ENCODE assay signal across 8 mouse cellular contexts in the genomic region with DNA sequence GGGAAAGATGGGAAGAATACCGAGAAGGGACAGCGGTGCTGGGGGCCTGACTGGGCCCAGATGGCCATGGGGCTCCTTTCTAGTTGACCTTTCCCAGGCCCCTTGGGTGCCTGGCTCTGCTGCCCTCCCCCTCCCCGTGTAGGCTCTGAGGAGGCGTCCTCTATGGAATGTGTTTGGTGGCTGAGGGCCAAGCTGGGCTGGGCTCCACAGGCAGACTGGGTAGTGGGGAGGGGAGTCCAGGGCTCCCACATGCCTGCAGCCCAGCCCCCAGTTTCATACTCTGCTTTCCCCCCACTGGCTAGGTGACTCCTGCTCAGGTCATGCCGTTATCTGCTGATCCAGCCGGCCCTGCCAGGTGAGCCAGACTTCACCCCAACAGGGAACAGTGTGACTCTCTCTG. TPM values are rescaled to one million over a fixed set of nuclear protein-coding genes. Genes with fewer than 3 reads are reported as not detected.
DNase-seq lines count a peak whose midpoint lies in the region; ATAC-seq and TF ChIP-seq lines count a peak whose summit lies in the region.

No protein-coding gene starts in this region.

- peak; percentile 46 for DNase-seq in gastrocnemius, adult 2 months
- DNase-seq in gastrocnemius, adult 8-10 months (ENCODE audit: low spot score in 2 of 2): no peak
- DNase-seq in limb, embryonic 14.5 days (ENCODE audit: low spot score): peak; percentile 57
- peak; percentile 66 for DNase-seq in midbrain, postnatal 0 days (ENCODE audit: low spot score)
- no peak for DNase-seq in spleen, postnatal 36 days (ENCODE audit: low spot score in 2 of 2)
- no peak for DNase-seq in embryo, embryonic 9.5 days (ENCODE audit: extremely low spot score)

- no peak for TF ChIP-seq POLR2A in limb, embryonic 14.5 days (IDR thresholded peaks at IDR 0.05; ENCODE audit: borderline replicate concordance, extremely low read depth, insufficient read depth, insufficient read length)

- ATAC-seq in forebrain, embryonic 16.5 days: no peak
- peak; percentile 15; the same call in 1 of the 2 replicates for ATAC-seq in intestine, embryonic 16.5 days
- no peak for ATAC-seq in limb, embryonic 14.5 days (ENCODE audit: low FRiP score, low read depth)
- no peak for ATAC-seq in midbrain, postnatal 0 days (ENCODE audit: low FRiP score)

- WGBS in forebrain, embryonic 16.5 days: 49% methylated on average over 6 of the region's 6 CpGs
- 25% methylated on average over 4 of the region's 6 CpGs for WGBS in intestine, embryonic 16.5 days
- WGBS in limb, embryonic 14.5 days: 49% methylated on average over 5 of the region's 6 CpGs
- WGBS in midbrain, postnatal 0 days: 62% methylated on average over 6 of the region's 6 CpGs

- TF ChIP-seq CTCF in gastrocnemius, adult 2 months (IDR thresholded peaks at IDR 0.05): no peak
- no peak for TF ChIP-seq CTCF in midbrain, postnatal 0 days (IDR thresholded peaks at IDR 0.05)

- H3K36me3 ChIP-seq in forebrain, embryonic 16.5 days (ENCODE audit: control insufficient read depth, insufficient read depth): peaks cover 9% of the 10 kb centered on the region
- H3K36me3 ChIP-seq in intestine, embryonic 16.5 days (ENCODE audit: control insufficient read depth, insufficient read depth, low read length): no peaks in the 10 kb centered on the region
- H3K36me3 ChIP-seq in limb, embryonic 14.5 days (ENCODE audit: control insufficient read depth, insufficient read depth, low read length): peaks cover 37% of the 10 kb centered on the region
- H3K36me3 ChIP-seq in midbrain, postnatal 0 days (ENCODE audit: insufficient read depth, low read length): peaks cover 20% of the 10 kb centered on the region

- H3K9me3 ChIP-seq in forebrain, embryonic 16.5 days (ENCODE audit: control insufficient read depth, low read length): no peaks in the 10 kb centered on the region
- no peaks in the 10 kb centered on the region for H3K9me3 ChIP-seq in intestine, embryonic 16.5 days (ENCODE audit: control insufficient read depth, low read length)
- no peaks in the 10 kb centered on the region for H3K9me3 ChIP-seq in limb, embryonic 14.5 days (ENCODE audit: control insufficient read depth, low read length)
- H3K9me3 ChIP-seq in midbrain, postnatal 0 days (ENCODE audit: low read length): no peaks in the 10 kb centered on the region

- peak overlapping the region; percentile 95 for H3K4me2 ChIP-seq in forebrain, embryonic 16.5 days (ENCODE audit: low read length)
- H3K4me2 ChIP-seq in intestine, embryonic 16.5 days (ENCODE audit: low read depth, low read length): 0 out of 2 replicates have a peak overlapping the region, but pooled peaks have one; percentile 4
- H3K4me2 ChIP-seq in limb, embryonic 14.5 days (replicated peaks; ENCODE audit: low read depth, low read length, severe bottlenecking): peak overlapping the region; percentile 90
- H3K4me2 ChIP-seq in midbrain, postnatal 0 days (ENCODE audit: low read depth, low read length, poor library complexity, severe bottlenecking): peak overlapping the region; percentile 87

- intact Hi-C loops in gastrocnemius, adult 2 months (cut with DNase I): no loop called here

- peaks cover 41% of the 10 kb centered on the region for H3K4me1 ChIP-seq in forebrain, embryonic 16.5 days (replicated peaks; ENCODE audit: control insufficient read depth, insufficient read depth, low read length)
- H3K4me1 ChIP-seq in intestine, embryonic 16.5 days (ENCODE audit: control insufficient read depth, insufficient read depth, low read length): peaks cover 41% of the 10 kb centered on the region
- H3K4me1 ChIP-seq in limb, embryonic 14.5 days (ENCODE audit: control insufficient read depth, insufficient read depth, low read length): peaks cover 46% of the 10 kb centered on the region
- H3K4me1 ChIP-seq in midbrain, postnatal 0 days (ENCODE audit: insufficient read depth, low read length): peaks cover 24% of the 10 kb centered on the region

- H3K4me3 ChIP-seq in gastrocnemius, adult 2 months: peak overlapping the region; percentile 19
- peak overlapping the region; percentile 70; the same call in 1 of the 2 replicates for H3K4me3 ChIP-seq in forebrain, embryonic 16.5 days (replicated peaks; ENCODE audit: low read length)
- H3K4me3 ChIP-seq in intestine, embryonic 16.5 days (ENCODE audit: low read length): no peak overlapping the region
- H3K4me3 ChIP-seq in limb, embryonic 14.5 days (replicated peaks; ENCODE audit: low read length): no peak overlapping the region
- H3K4me3 ChIP-seq in midbrain, postnatal 0 days (ENCODE audit: low read depth, low read length): no peak overlapping the region

- no peaks in the 10 kb centered on the region for H3K27me3 ChIP-seq in forebrain, embryonic 16.5 days (replicated peaks; ENCODE audit: control insufficient read depth, insufficient read depth, low read length)
- no peaks in the 10 kb centered on the region for H3K27me3 ChIP-seq in intestine, embryonic 16.5 days (replicated peaks; ENCODE audit: control insufficient read depth, insufficient read depth, low read length)
- no peaks in the 10 kb centered on the region for H3K27me3 ChIP-seq in limb, embryonic 14.5 days (ENCODE audit: control insufficient read depth, insufficient read depth, low read length)
- no peaks in the 10 kb centered on the region for H3K27me3 ChIP-seq in midbrain, postnatal 0 days (ENCODE audit: insufficient read depth, low read length)

- no peak overlapping the region; the same call in 1 of the 2 replicates for H3K9ac ChIP-seq in forebrain, embryonic 16.5 days (replicated peaks; ENCODE audit: low read depth, low read length)
- no peak overlapping the region for H3K9ac ChIP-seq in intestine, embryonic 16.5 days (ENCODE audit: low read depth, low read length)
- peak overlapping the region; percentile 12; the same call in 1 of the 2 replicates for H3K9ac ChIP-seq in limb, embryonic 14.5 days (ENCODE audit: low read depth, low read length, severe bottlenecking)
- H3K9ac ChIP-seq in midbrain, postnatal 0 days (replicated peaks; ENCODE audit: low read length, poor library complexity, severe bottlenecking): no peak overlapping the region

- H3K27ac ChIP-seq in gastrocnemius, adult 2 months: peak overlapping the region; percentile 80
- H3K27ac ChIP-seq in forebrain, embryonic 16.5 days (ENCODE audit: low read length): peak overlapping the region; percentile 100
- H3K27ac ChIP-seq in intestine, embryonic 16.5 days (ENCODE audit: low read length): peak overlapping the region; percentile 97; the same call in 1 of the 2 replicates
- peak overlapping the region; percentile 100 for H3K27ac ChIP-seq in limb, embryonic 14.5 days (replicated peaks; ENCODE audit: low read depth, low read length)
- peak overlapping the region; percentile 97; the same call in 1 of the 2 replicates for H3K27ac ChIP-seq in midbrain, postnatal 0 days (ENCODE audit: low read depth, low read length)

RNA-seq across cellular contexts. Expression of gene Plxnb1, which starts 3.8 kb away (rescaled TPM):
- total RNA-seq in gastrocnemius, adult 2 months (2021): 1 to 10 TPM in 1 of 2 experiments, under 1 TPM in 1; 0.54 to 1.1 TPM
- under 1 TPM; 0.58 to 0.87 (median 0.74) TPM for total RNA-seq in gastrocnemius, adult 8-10 months (2022)
- 18.6 and 22.1 TPM in 2 replicates for polyA plus RNA-seq in forebrain, embryonic 16.5 days (2015; fragmentation: Nextera tagmentation; extraction: Ambion mirVana)
- 4.7 and 5.2 TPM in 2 replicates for polyA plus RNA-seq in intestine, embryonic 16.5 days (2015; fragmentation: Nextera tagmentation; extraction: Ambion mirVana)
- polyA plus RNA-seq in limb, embryonic 14.5 days (2012; rRNA removed): 31.0 and 36.8 TPM in 2 replicates
- polyA plus RNA-seq in limb, embryonic 14.5 days (2014; fragmentation: Nextera tagmentation; extraction: Ambion mirVana): 8.2 and 10.0 TPM in 2 replicates
- 64.8 and 73.2 TPM in 2 replicates for total RNA-seq in midbrain, postnatal 0 days (2014; rRNA removed)
- 10.2 and 11.1 TPM in 2 replicates for polyA plus RNA-seq in midbrain, postnatal 0 days (2015; fragmentation: Nextera tagmentation; extraction: Ambion mirVana)

RNA-seq across cellular contexts. Expression of gene Tma7, which starts 16.6 kb away (rescaled TPM):
- total RNA-seq in gastrocnemius, adult 2 months (2021): 100 to 1,000 TPM; 316 to 321 TPM
- total RNA-seq in gastrocnemius, adult 8-10 months (2022): 100 to 1,000 TPM; 297 to 369 (median 354) TPM
- 505 and 526 TPM in 2 replicates for polyA plus RNA-seq in forebrain, embryonic 16.5 days (2015; fragmentation: Nextera tagmentation; extraction: Ambion mirVana)
- 597 and 612 TPM in 2 replicates for polyA plus RNA-seq in intestine, embryonic 16.5 days (2015; fragmentation: Nextera tagmentation; extraction: Ambion mirVana)
- 122 and 191 TPM in 2 replicates for polyA plus RNA-seq in limb, embryonic 14.5 days (2012; rRNA removed)
- 658 and 664 TPM in 2 replicates for polyA plus RNA-seq in limb, embryonic 14.5 days (2014; fragmentation: Nextera tagmentation; extraction: Ambion mirVana)
- total RNA-seq in midbrain, postnatal 0 days (2014; rRNA removed): 129 and 162 TPM in 2 replicates
- polyA plus RNA-seq in midbrain, postnatal 0 days (2015; fragmentation: Nextera tagmentation; extraction: Ambion mirVana): 766 and 825 TPM in 2 replicates

RNA-seq across cellular contexts. Expression of gene Ccdc51, which starts 16.7 kb away (rescaled TPM):
- 1 to 10 TPM; 6.5 to 7.9 TPM for total RNA-seq in gastrocnemius, adult 2 months (2021)
- total RNA-seq in gastrocnemius, adult 8-10 months (2022): 1 to 10 TPM; 6.7 to 8.6 (median 7.8) TPM
- polyA plus RNA-seq in forebrain, embryonic 16.5 days (2015; fragmentation: Nextera tagmentation; extraction: Ambion mirVana): 16.9 and 17.5 TPM in 2 replicates
- 20.0 and 20.2 TPM in 2 replicates for polyA plus RNA-seq in intestine, embryonic 16.5 days (2015; fragmentation: Nextera tagmentation; extraction: Ambion mirVana)
- polyA plus RNA-seq in limb, embryonic 14.5 days (2012; rRNA removed): 9.0 and 9.1 TPM in 2 replicates
- 13.5 and 15.3 TPM in 2 replicates for polyA plus RNA-seq in limb, embryonic 14.5 days (2014; fragmentation: Nextera tagmentation; extraction: Ambion mirVana)
- 6.9 and 7.4 TPM in 2 replicates for total RNA-seq in midbrain, postnatal 0 days (2014; rRNA removed)
- 4.8 and 7.1 TPM in 2 replicates for polyA plus RNA-seq in midbrain, postnatal 0 days (2015; fragmentation: Nextera tagmentation; extraction: Ambion mirVana)

RNA-seq across cellular contexts. Expression of gene Atrip, which starts 25.0 kb away (rescaled TPM):
- 1 to 10 TPM; 8.0 to 8.5 TPM for total RNA-seq in gastrocnemius, adult 2 months (2021)
- 10 to 100 TPM in 3 of 4 experiments, 1 to 10 TPM in 1; 8.7 to 11.5 (median 10.7) TPM for total RNA-seq in gastrocnemius, adult 8-10 months (2022)
- polyA plus RNA-seq in forebrain, embryonic 16.5 days (2015; fragmentation: Nextera tagmentation; extraction: Ambion mirVana): 36.0 and 38.3 TPM in 2 replicates
- 18.4 and 21.5 TPM in 2 replicates for polyA plus RNA-seq in intestine, embryonic 16.5 days (2015; fragmentation: Nextera tagmentation; extraction: Ambion mirVana)
- polyA plus RNA-seq in limb, embryonic 14.5 days (2012; rRNA removed): 30.5 and 40.3 TPM in 2 replicates
- polyA plus RNA-seq in limb, embryonic 14.5 days (2014; fragmentation: Nextera tagmentation; extraction: Ambion mirVana): 22.2 and 25.1 TPM in 2 replicates
- 34.7 and 35.1 TPM in 2 replicates for total RNA-seq in midbrain, postnatal 0 days (2014; rRNA removed)
- 32.9 and 34.7 TPM in 2 replicates for polyA plus RNA-seq in midbrain, postnatal 0 days (2015; fragmentation: Nextera tagmentation; extraction: Ambion mirVana)

RNA-seq across cellular contexts. Expression of gene Trex1, which starts 39.4 kb away (rescaled TPM):
- total RNA-seq in gastrocnemius, adult 2 months (2021): 10 to 100 TPM; 13.2 TPM
- 10 to 100 TPM; 11.4 to 17.2 (median 13.0) TPM for total RNA-seq in gastrocnemius, adult 8-10 months (2022)
- polyA plus RNA-seq in forebrain, embryonic 16.5 days (2015; fragmentation: Nextera tagmentation; extraction: Ambion mirVana): 16.1 and 17.9 TPM in 2 replicates
- polyA plus RNA-seq in intestine, embryonic 16.5 days (2015; fragmentation: Nextera tagmentation; extraction: Ambion mirVana): 13.0 and 14.4 TPM in 2 replicates
- polyA plus RNA-seq in limb, embryonic 14.5 days (2012; rRNA removed): 33.5 and 50.8 TPM in 2 replicates
- 12.5 and 13.7 TPM in 2 replicates for polyA plus RNA-seq in limb, embryonic 14.5 days (2014; fragmentation: Nextera tagmentation; extraction: Ambion mirVana)
- 22.5 and 28.1 TPM in 2 replicates for total RNA-seq in midbrain, postnatal 0 days (2014; rRNA removed)
- 14.8 and 18.6 TPM in 2 replicates for polyA plus RNA-seq in midbrain, postnatal 0 days (2015; fragmentation: Nextera tagmentation; extraction: Ambion mirVana)

Comparison
In these comparisons a context has a peak if more than half of its experiments do, and no peak if none do; other contexts are left out.
1. DNase-seq: peak in gastrocnemius, adult 2 months (single experiment), limb, embryonic 14.5 days (single experiment) and midbrain, postnatal 0 days (single experiment); none in gastrocnemius, adult 8-10 months (0 of 2), spleen, postnatal 36 days (0 of 2) and embryo, embryonic 9.5 days (single experiment).
2. H3K4me3 ChIP-seq: peak in gastrocnemius, adult 2 months (single experiment) and forebrain, embryonic 16.5 days (single experiment); none in intestine, embryonic 16.5 days (single experiment), limb, embryonic 14.5 days (single experiment) and midbrain, postnatal 0 days (single experiment).
3. H3K4me2 ChIP-seq: peak in every context shown above with its lines; median percentile 95 in forebrain, embryonic 16.5 days; 90 in limb, embryonic 14.5 days; 87 in midbrain, postnatal 0 days; 4 in intestine, embryonic 16.5 days.
4. Peak in every context shown above with its lines, with median percentiles within 50 percentile points of each other: H3K27ac ChIP-seq.